Mouse (Mus musculus) WW6 (cell line): ENCODE results near the gene Grb10.

Source experiments
- DNase-seq: peaks from one replicate; pipeline ENCODE4 v3.0.0-alpha.2; 2013; ENCODE audit warnings: low read depth, low spot score

Gene Grb10

GRCm38 (mm10) chr11:12038470-12038985 is at the start of gene Grb10:
Gene Grb10, minus strand, starts transcription at chr11:12038683.
- no peak for DNase-seq

- no peak for DNase-seq
These were observed 43.2 kb upstream of the Grb10 start for GRCm38 (mm10) chr11:12081638-12082037.

GRCm38 (mm10) chr11:12079231-12079630 is 40.7 kb upstream of the Grb10 start:
- no peak for DNase-seq

- no peak for DNase-seq
These were observed 37.0 kb upstream of the Grb10 start for GRCm38 (mm10) chr11:12075449-12075848.

- no peak for DNase-seq
These were observed 35.1 kb upstream of the Grb10 start for GRCm38 (mm10) chr11:12073394-12074226.

GRCm38 (mm10) chr11:12072322-12072721 is 33.8 kb upstream of the Grb10 start:
- no peak for DNase-seq

- DNase-seq = no peak
These were observed 20.5 kb upstream of the Grb10 start for GRCm38 (mm10) chr11:12059005-12059404.

GRCm38 (mm10) chr11:12048547-12049327 is 10.3 kb upstream of the Grb10 start:
- DNase-seq = no peak

- no peak for DNase-seq
These were observed 9.7 kb upstream of the Grb10 start for GRCm38 (mm10) chr11:12048135-12048534.

GRCm38 (mm10) chr11:12044245-12044644 is 5.8 kb upstream of the Grb10 start:
- no peak for DNase-seq

- DNase-seq = no peak
These were observed 3.3 kb upstream of the Grb10 start for GRCm38 (mm10) chr11:12041787-12042186.

GRCm38 (mm10) chr11:12041379-12041778 is 2.9 kb upstream of the Grb10 start:
- no peak for DNase-seq

- DNase-seq = no peak
These were observed 1.9 kb upstream of the Grb10 start for GRCm38 (mm10) chr11:12040391-12040790.

- DNase-seq = no peak
These were observed 1.3 kb upstream of the Grb10 start for GRCm38 (mm10) chr11:12039748-12040147.

- DNase-seq = no peak
These were observed 615 bp upstream of the Grb10 start for GRCm38 (mm10) chr11:12039098-12039497.

- DNase-seq = no peak
These were observed 604 bp downstream of the Grb10 start for GRCm38 (mm10) chr11:12037689-12038469.

- DNase-seq = no peak
These were observed 1.3 kb downstream of the Grb10 start for GRCm38 (mm10) chr11:12037075-12037686.

- DNase-seq = no peak
These were observed 2.3 kb downstream of the Grb10 start for GRCm38 (mm10) chr11:12035916-12036910.

GRCm38 (mm10) chr11:12035324-12035723 is 3.2 kb downstream of the Grb10 start:
- no peak for DNase-seq

- DNase-seq = no peak
These were observed 3.7 kb downstream of the Grb10 start for GRCm38 (mm10) chr11:12034781-12035180.
